Comparison of ENCODE assay signal across 16 mouse cellular contexts in the genomic region with DNA sequence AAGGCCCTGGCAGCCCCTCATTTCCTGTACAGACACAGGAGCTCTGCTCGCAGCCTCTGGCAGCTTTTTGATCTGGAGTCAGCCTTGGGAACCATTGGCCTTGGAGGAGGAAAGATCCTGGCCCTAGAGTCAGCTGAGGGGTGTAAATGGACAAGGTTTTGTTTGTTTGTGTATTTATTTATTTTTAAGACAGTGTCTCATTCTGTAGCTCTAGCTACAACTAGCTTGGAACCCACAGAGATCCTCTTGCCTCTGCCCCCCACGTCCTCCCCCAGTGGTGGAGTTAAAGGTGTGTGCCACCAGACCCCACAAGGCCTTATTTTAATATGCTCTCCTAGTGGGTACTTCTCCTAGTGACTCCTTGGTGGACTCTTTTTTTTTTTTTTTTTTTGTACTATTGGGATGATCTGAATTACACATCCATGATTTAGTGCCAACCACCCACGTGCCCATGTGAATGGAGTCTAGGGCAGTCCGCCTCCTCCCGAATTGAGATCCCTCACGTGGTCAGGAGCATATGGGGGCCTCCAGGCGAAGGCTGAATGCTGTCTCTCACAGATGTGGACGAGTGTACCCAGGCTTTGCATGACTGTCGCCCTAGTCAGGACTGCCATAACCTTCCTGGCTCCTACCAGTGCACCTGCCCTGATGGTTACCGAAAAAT. TPM values are rescaled to one million over a fixed set of nuclear protein-coding genes. Genes with fewer than 3 reads are reported as not detected.
DNase-seq lines count a peak whose midpoint lies in the region; ATAC-seq and TF ChIP-seq lines count a peak whose summit lies in the region.
"Had no signal": no experiment of that assay in that cellular context is flagged by ENCODE, and none has a peak within 500 bp of the region (broad histone marks: within the 10 kb centered on the region; RNA-seq: fewer than 3 reads in every experiment).

No protein-coding gene starts in this region.

- peak; percentile 41 for DNase-seq in cerebellum, adult 8-10 months
- no peak for DNase-seq in cerebellum, postnatal 10 days
- no peak for DNase-seq in hindbrain, embryonic 10.5 days (ENCODE audit: low spot score)
- no peak for DNase-seq in hindbrain, embryonic 11.5 days (ENCODE audit: low spot score)
- DNase-seq in stomach, postnatal 0 days (ENCODE audit: low spot score): no peak
- no peak for DNase-seq in gastrocnemius, adult 8-10 months (ENCODE audit: low spot score in 2 of 2)
- DNase-seq: heart, adult 18-20 months; heart, postnatal 36 days; liver, postnatal 0 days; spleen, adult 18-20 months had no signal

- peaks cover 18% of the 10 kb centered on the region for H3K27me3 ChIP-seq in hindbrain, embryonic 10.5 days (ENCODE audit: insufficient read depth, poor library complexity, severe bottlenecking)
- H3K27me3 ChIP-seq in hindbrain, embryonic 11.5 days (ENCODE audit: control insufficient read depth, insufficient read depth, low read length): no peaks in the 10 kb centered on the region
- H3K27me3 ChIP-seq in stomach, embryonic 16.5 days (ENCODE audit: control insufficient read depth, insufficient read depth, low read length): no peaks in the 10 kb centered on the region
- no peaks in the 10 kb centered on the region for H3K27me3 ChIP-seq in stomach, postnatal 0 days (ENCODE audit: control insufficient read depth, insufficient read depth, low read length)
- H3K27me3 ChIP-seq: forebrain, embryonic 13.5 days; limb, embryonic 15.5 days; neural tube, embryonic 15.5 days; stomach, embryonic 15.5 days had no signal

- H3K4me3 ChIP-seq in hindbrain, embryonic 10.5 days: peak overlapping the region; percentile 2; the same call in 1 of the 2 replicates
- no peak overlapping the region for H3K4me3 ChIP-seq in hindbrain, embryonic 11.5 days (ENCODE audit: low read depth, low read length)
- no peak overlapping the region for H3K4me3 ChIP-seq in stomach, embryonic 16.5 days (replicated peaks; ENCODE audit: low read length)
- no peak overlapping the region for H3K4me3 ChIP-seq in stomach, postnatal 0 days (ENCODE audit: low read depth, low read length)
- H3K4me3 ChIP-seq: forebrain, embryonic 13.5 days; limb, embryonic 15.5 days; neural tube, embryonic 15.5 days; stomach, embryonic 15.5 days had no signal

- no peak for ATAC-seq in hindbrain, embryonic 11.5 days (ENCODE audit: low FRiP score)
- ATAC-seq in stomach, embryonic 16.5 days (ENCODE audit: insufficient read depth, low FRiP score): no peak
- ATAC-seq in stomach, postnatal 0 days (ENCODE audit: low FRiP score, low TSS enrichment): no peak
- ATAC-seq: forebrain, embryonic 13.5 days; liver, postnatal 0 days had no signal

- no peak overlapping the region for H3K4me2 ChIP-seq in hindbrain, embryonic 11.5 days (replicated peaks; ENCODE audit: low read depth, low read length)
- no peak overlapping the region for H3K4me2 ChIP-seq in stomach, embryonic 16.5 days (ENCODE audit: low read depth, low read length)
- H3K4me2 ChIP-seq in stomach, postnatal 0 days (replicated peaks; ENCODE audit: low read depth): no peak overlapping the region
- H3K4me2 ChIP-seq: forebrain, embryonic 13.5 days; limb, embryonic 15.5 days; neural tube, embryonic 15.5 days; stomach, embryonic 15.5 days had no signal

- peaks cover 27% of the 10 kb centered on the region for H3K4me1 ChIP-seq in hindbrain, embryonic 10.5 days (replicated peaks)
- H3K4me1 ChIP-seq in hindbrain, embryonic 11.5 days (replicated peaks; ENCODE audit: control insufficient read depth, insufficient read depth, low read length): peaks cover 7% of the 10 kb centered on the region
- peaks cover 13% of the 10 kb centered on the region; the same call in 1 of the 2 replicates for H3K4me1 ChIP-seq in stomach, embryonic 16.5 days (ENCODE audit: control insufficient read depth, insufficient read depth, low read length)
- H3K4me1 ChIP-seq in stomach, postnatal 0 days (replicated peaks; ENCODE audit: control insufficient read depth, insufficient read depth): no peaks in the 10 kb centered on the region; the same call in 1 of the 2 replicates

- no peak overlapping the region for H3K27ac ChIP-seq in hindbrain, embryonic 10.5 days
- H3K27ac ChIP-seq in hindbrain, embryonic 11.5 days (ENCODE audit: low read depth, low read length): no peak overlapping the region
- no peak overlapping the region for H3K27ac ChIP-seq in stomach, embryonic 16.5 days (ENCODE audit: low read length)
- H3K27ac ChIP-seq in stomach, postnatal 0 days (replicated peaks): no peak overlapping the region
- H3K27ac ChIP-seq: forebrain, embryonic 13.5 days; limb, embryonic 15.5 days; neural tube, embryonic 15.5 days; stomach, embryonic 15.5 days had no signal

- no peaks in the 10 kb centered on the region for H3K9me3 ChIP-seq in hindbrain, embryonic 10.5 days
- no peaks in the 10 kb centered on the region for H3K9me3 ChIP-seq in hindbrain, embryonic 11.5 days (ENCODE audit: control insufficient read depth, low read length)
- no peaks in the 10 kb centered on the region for H3K9me3 ChIP-seq in stomach, embryonic 16.5 days (replicated peaks; ENCODE audit: control insufficient read depth, low read length)
- H3K9me3 ChIP-seq in stomach, postnatal 0 days (ENCODE audit: control insufficient read depth, low read length): no peaks in the 10 kb centered on the region
- H3K9me3 ChIP-seq: forebrain, embryonic 13.5 days; limb, embryonic 15.5 days; neural tube, embryonic 15.5 days; stomach, embryonic 15.5 days had no signal

- 86% methylated on average over 10 of the region's 10 CpGs for WGBS in hindbrain, embryonic 10.5 days
- whole genome bisulfite sequencing in hindbrain, embryonic 11.5 days: 84% methylated on average over 10 of the region's 10 CpGs
- 85% methylated on average over 10 of the region's 10 CpGs for WGBS in stomach, embryonic 16.5 days
- WGBS in stomach, postnatal 0 days: 82% methylated on average over 10 of the region's 10 CpGs

- no peak overlapping the region for H3K9ac ChIP-seq in hindbrain, embryonic 11.5 days (ENCODE audit: low read depth, low read length)
- H3K9ac ChIP-seq in stomach, embryonic 16.5 days (ENCODE audit: low read length): 0 out of 2 replicates have a peak overlapping the region, but pooled peaks have one; percentile 4
- no peak overlapping the region for H3K9ac ChIP-seq in stomach, postnatal 0 days (ENCODE audit: low read length)
- H3K9ac ChIP-seq: forebrain, embryonic 13.5 days; limb, embryonic 15.5 days; liver, postnatal 0 days; neural tube, embryonic 15.5 days; stomach, embryonic 15.5 days had no signal

- H3K36me3 ChIP-seq in hindbrain, embryonic 10.5 days: peaks cover 48% of the 10 kb centered on the region
- H3K36me3 ChIP-seq in hindbrain, embryonic 11.5 days (ENCODE audit: control insufficient read depth, insufficient read depth, low read length): no peaks in the 10 kb centered on the region
- no peaks in the 10 kb centered on the region for H3K36me3 ChIP-seq in stomach, embryonic 16.5 days (ENCODE audit: control insufficient read depth, insufficient read depth, low read length)
- H3K36me3 ChIP-seq in stomach, postnatal 0 days (ENCODE audit: control insufficient read depth, insufficient read depth, low read length): 0 out of 2 replicates have a peak, but pooled peaks cover 8% of the 10 kb centered on the region

- TF ChIP-seq CTCF in stomach, postnatal 0 days (IDR thresholded peaks at IDR 0.05; ENCODE audit: low read depth): no peak

- no peak for TF ChIP-seq EP300 in stomach, postnatal 0 days (optimal IDR thresholded peaks at IDR 0.05)

RNA-seq across cellular contexts. Expression of a gene that starts 3.4 kb away (rescaled TPM):
- polyA plus RNA-seq in hindbrain, embryonic 10.5 days (2016; fragmentation: Nextera tagmentation; extraction: Ambion mirVana): 62.7 and 71.3 TPM in 2 replicates
- polyA plus RNA-seq in hindbrain, embryonic 11.5 days (2014; fragmentation: Nextera tagmentation; extraction: Ambion mirVana): 51.2 and 55.7 TPM in 2 replicates
- 156 and 167 TPM in 2 replicates for polyA plus RNA-seq in stomach, embryonic 16.5 days (2015; fragmentation: Nextera tagmentation; extraction: Ambion mirVana)
- 59.7 and 67.0 TPM in 2 replicates for polyA plus RNA-seq in stomach, postnatal 0 days (2015; fragmentation: Nextera tagmentation; extraction: Ambion mirVana)
- 1 to 10 TPM; 3.2 to 6.1 (median 3.8) TPM for total RNA-seq in gastrocnemius, adult 8-10 months (2022)

RNA-seq across cellular contexts. Expression of a gene that starts 8.8 kb away (rescaled TPM):
- polyA plus RNA-seq in hindbrain, embryonic 10.5 days (2016; fragmentation: Nextera tagmentation; extraction: Ambion mirVana): 2.0 and 3.0 TPM in 2 replicates
- polyA plus RNA-seq in hindbrain, embryonic 11.5 days (2014; fragmentation: Nextera tagmentation; extraction: Ambion mirVana): 3.0 and 4.7 TPM in 2 replicates
- 1.6 and 2.2 TPM in 2 replicates for polyA plus RNA-seq in stomach, embryonic 16.5 days (2015; fragmentation: Nextera tagmentation; extraction: Ambion mirVana)
- polyA plus RNA-seq in stomach, postnatal 0 days (2015; fragmentation: Nextera tagmentation; extraction: Ambion mirVana): 0.29 and 0.50 TPM in 2 replicates
- not detected for total RNA-seq in gastrocnemius, adult 8-10 months (2022)
- total RNA-seq: layer of hippocampus, adult 18-20 months had no signal

RNA-seq across cellular contexts. Expression of a gene that starts 11.1 kb away (rescaled TPM):
- polyA plus RNA-seq in hindbrain, embryonic 10.5 days (2016; fragmentation: Nextera tagmentation; extraction: Ambion mirVana): 43.7 and 51.4 TPM in 2 replicates
- polyA plus RNA-seq in hindbrain, embryonic 11.5 days (2014; fragmentation: Nextera tagmentation; extraction: Ambion mirVana): 38.8 and 44.3 TPM in 2 replicates
- 36.5 and 37.6 TPM in 2 replicates for polyA plus RNA-seq in stomach, embryonic 16.5 days (2015; fragmentation: Nextera tagmentation; extraction: Ambion mirVana)
- polyA plus RNA-seq in stomach, postnatal 0 days (2015; fragmentation: Nextera tagmentation; extraction: Ambion mirVana): 18.4 and 18.5 TPM in 2 replicates
- total RNA-seq in gastrocnemius, adult 8-10 months (2022): 10 to 100 TPM; 18.5 to 22.8 (median 21.2) TPM

RNA-seq across cellular contexts. Expression of a gene that starts 13.1 kb away (rescaled TPM):
- polyA plus RNA-seq in hindbrain, embryonic 10.5 days (2016; fragmentation: Nextera tagmentation; extraction: Ambion mirVana): 3,259 and 3,562 TPM in 2 replicates
- polyA plus RNA-seq in hindbrain, embryonic 11.5 days (2014; fragmentation: Nextera tagmentation; extraction: Ambion mirVana): 3,904 and 4,056 TPM in 2 replicates
- 2,233 and 2,288 TPM in 2 replicates for polyA plus RNA-seq in stomach, embryonic 16.5 days (2015; fragmentation: Nextera tagmentation; extraction: Ambion mirVana)
- polyA plus RNA-seq in stomach, postnatal 0 days (2015; fragmentation: Nextera tagmentation; extraction: Ambion mirVana): 1,281 and 1,389 TPM in 2 replicates
- 10 to 100 TPM; 44.8 to 57.2 (median 51.2) TPM for total RNA-seq in gastrocnemius, adult 8-10 months (2022)

RNA-seq across cellular contexts. Expression of a gene that starts 16.7 kb away (rescaled TPM):
- polyA plus RNA-seq in hindbrain, embryonic 10.5 days (2016; fragmentation: Nextera tagmentation; extraction: Ambion mirVana): 99.5 and 122 TPM in 2 replicates
- polyA plus RNA-seq in hindbrain, embryonic 11.5 days (2014; fragmentation: Nextera tagmentation; extraction: Ambion mirVana): 103 and 119 TPM in 2 replicates
- 98.3 and 102 TPM in 2 replicates for polyA plus RNA-seq in stomach, embryonic 16.5 days (2015; fragmentation: Nextera tagmentation; extraction: Ambion mirVana)
- 103 and 111 TPM in 2 replicates for polyA plus RNA-seq in stomach, postnatal 0 days (2015; fragmentation: Nextera tagmentation; extraction: Ambion mirVana)
- total RNA-seq in gastrocnemius, adult 8-10 months (2022): 10 to 100 TPM; 29.2 to 35.1 (median 32.8) TPM
